Mouse (Mus musculus): ENCODE measurements around the gene Itga5. TPM values are rescaled to one million over a fixed set of nuclear protein-coding genes. Genes with fewer than 3 reads are reported as not detected.

The Itga5 gene
- total RNA-seq, 4 experiments from 2014 or later: 5.7 to 7.2 (median 5.9) TPM

GRCm38 (mm10) chr15:103340786-103341185, 25.8 kb downstream of the Itga5 start:
- DNase-seq (ENCODE audit: low spot score in 2 of 2): no peak

- DNase-seq (ENCODE audit: low spot score in 2 of 2): peak in 1 of 2 experiments; percentile 79
Measured at GRCm38 (mm10) chr15:103339961-103340337, 26.6 kb downstream of the Itga5 start, which contains the start of gene Zfp385a. Gene Zfp385a (minus strand): TSS chr15:103340093.

DNA sequence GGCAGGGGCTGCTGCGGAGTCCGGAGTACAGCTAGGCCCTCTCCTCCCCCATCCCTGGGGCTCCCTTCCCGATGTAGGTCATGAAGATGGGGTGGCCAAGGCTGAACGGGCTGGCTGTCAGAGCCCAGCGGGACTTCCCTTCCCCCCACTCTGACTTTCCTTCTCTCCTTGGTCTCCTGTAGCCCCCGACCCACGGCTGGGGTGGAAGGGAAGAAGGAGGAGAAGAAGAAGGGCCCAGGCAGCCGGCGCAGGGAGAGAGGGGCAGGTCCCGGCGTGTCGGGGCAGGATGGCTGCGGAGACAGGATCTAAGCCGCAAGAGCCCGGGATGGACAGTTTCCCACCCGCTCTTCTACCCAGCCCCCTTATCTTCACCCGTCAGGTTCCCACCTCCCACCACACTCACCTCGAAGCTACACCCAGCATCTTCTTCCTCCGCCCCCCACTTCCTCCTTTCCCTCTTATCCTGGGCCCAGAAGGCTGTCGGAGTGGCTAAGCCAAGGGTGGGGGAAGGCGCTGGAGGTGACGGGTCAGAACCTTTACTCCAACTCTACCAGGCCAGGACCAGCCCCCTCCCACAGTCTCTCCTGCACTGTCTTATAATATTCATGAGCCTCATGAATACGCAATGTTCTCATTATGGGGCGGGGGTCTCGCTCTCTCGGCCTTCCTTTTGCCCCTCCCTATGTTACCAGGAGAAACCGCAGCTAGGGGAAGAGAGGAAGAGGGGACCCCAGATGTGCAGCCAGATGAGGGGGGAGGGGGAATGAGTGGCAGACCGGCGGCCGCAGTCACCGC, 27.2 kb downstream of the Itga5 start:
- no peak for DNase-seq (ENCODE audit: low spot score in 2 of 2)

DNA sequence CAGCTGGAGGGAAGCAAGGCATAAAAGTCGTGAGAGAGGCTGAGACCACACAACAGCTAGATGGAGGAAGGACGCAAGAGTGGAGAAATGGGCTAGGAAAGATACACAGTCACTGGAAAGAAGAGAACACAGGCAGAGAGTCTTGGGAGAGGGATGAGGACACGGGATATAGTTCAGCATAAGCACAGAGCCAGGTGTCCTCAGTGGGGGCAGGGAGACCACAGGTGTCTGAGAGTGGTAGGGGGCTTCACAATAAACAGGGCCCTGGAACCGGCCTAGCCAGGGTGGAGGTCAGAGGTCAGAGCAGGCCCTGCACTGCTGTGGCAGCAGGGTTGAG, 27.8 kb downstream of the Itga5 start:
- DNase-seq (ENCODE audit: low spot score in 2 of 2): no peak

- no peak for DNase-seq (ENCODE audit: low spot score in 2 of 2)
Measured at GRCm38 (mm10) chr15:103336996-103337667, 29.4 kb downstream of the Itga5 start.

DNA sequence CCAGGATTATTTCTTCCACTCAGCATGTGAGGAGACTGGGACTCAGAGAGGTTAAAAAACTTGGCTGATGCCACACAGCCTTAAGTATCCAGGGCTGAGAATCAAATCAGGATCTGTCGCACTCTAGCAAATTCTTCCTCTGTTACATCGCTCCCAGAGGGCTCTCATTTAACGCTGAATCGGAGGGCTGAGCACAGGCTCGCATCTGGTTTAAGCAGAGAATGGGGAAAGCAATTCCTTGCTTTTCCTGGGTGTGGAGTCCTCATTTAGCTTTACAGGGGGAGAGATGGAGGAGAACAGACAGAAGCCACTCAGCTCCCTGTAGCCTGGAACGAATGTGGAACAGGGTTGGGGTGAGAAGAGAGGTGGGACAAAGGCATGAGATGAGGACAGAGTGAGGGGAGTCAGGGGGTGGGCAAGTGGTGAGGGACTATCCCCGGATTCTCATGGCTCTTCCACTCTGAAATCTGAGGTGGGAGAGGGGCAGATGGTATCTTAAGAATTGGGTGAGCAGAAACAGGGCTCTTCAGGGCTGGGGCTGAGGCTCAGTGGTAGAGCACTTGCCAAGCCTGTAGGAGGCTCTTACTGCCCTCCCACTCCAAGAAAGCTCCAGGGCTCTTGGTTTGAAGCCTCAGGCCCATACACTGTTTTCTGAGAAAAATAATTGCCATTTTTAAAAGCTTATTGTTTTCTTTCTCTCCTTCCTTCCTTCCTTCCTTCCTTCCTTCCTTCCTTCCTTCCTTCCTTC, 30.9 kb downstream of the Itga5 start:
- no peak for DNase-seq (ENCODE audit: low spot score in 2 of 2)

DNA sequence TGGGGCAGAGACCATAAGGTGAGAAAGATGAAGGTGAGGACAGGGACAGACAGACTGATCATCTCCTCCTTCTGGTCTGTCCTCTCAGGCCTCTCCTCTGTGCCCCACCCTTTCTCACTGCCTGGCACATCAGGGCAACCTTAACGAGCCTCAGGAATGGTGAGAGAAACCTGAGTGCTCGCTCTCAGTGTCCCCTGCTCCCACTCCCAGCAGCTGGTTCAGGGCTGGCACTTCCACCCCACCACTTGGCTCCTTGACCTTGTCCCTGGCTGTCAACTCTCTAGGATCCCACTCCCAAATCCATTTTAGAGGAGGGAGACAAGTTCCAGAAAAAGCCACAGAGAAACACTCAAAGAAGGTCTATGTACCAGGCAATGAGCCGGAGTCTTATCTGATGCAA, 31.5 kb downstream of the Itga5 start:
- no peak for DNase-seq (ENCODE audit: low spot score in 2 of 2)

DNA sequence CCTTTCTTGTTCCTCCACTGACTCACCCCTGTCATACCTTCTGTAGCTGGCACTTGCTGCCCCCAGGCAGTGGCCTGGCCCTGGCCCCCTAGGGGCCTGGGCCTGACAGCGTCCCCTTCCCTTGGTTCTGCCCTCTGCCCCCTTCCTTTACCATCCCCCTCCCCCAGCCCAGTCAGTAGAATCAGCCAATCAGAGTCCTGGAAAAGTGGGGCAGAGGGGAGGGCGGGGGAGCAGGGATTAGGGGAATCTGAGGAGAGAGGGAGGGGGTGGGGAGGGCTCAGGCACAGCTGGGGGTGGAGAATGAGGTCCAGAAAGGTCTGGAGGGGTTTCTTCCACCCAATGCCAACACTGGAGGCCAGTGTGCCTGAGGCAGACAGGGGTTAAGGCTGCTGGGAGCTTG, 32.4 kb downstream of the Itga5 start:
- DNase-seq (ENCODE audit: low spot score in 2 of 2): no peak

DNA sequence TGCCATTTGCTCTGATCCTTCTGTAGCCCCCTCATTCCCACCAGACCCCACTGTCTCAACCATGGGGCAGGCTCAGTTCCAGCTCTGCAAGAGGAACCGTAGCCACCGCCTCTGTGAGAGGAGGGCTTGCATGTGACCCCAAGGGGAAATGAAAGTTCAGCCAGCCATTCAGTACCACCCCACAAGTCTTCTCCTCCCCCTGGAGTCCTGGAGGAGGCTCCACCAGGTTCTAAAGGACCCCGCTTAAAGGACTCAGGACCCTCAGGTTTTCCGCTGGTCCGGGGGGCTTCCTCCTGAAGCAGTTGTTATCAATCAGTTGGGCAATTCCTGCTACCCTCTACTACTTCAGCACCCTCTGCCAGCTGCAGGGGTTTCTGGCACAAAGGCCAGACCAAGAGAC, 32.8 kb downstream of the Itga5 start:
- no peak for DNase-seq (ENCODE audit: low spot score in 2 of 2)

DNA sequence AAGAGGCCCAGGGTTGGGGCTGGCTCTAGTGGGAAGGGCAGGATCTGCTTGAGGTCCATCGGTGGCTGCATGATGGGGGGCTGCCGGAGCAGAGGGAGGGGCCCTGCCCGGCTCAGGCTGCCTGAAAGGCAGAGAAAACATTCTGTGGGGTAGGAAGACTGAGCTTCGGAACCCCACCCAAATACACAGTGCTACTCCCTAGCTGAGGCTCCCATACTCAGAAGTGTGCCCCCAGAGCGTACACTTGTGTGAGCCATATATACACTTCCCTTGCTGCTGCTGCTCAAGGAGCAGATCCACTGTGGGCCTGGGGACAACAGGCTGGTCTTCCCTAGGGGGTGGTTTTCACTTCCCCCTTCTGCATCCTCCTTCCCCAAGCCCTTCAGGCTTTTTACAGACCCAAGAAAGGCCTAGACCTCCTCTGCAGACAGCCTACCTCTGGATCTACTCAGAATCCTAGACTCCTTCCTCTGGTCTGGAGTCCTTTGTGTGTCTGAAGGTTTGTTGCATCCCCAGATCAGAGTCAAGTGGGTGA, 33.4 kb downstream of the Itga5 start:
- no peak for DNase-seq (ENCODE audit: low spot score in 2 of 2)

GRCm38 (mm10) chr15:103323455-103324247, 42.9 kb downstream of the Itga5 start:
- DNase-seq (ENCODE audit: low spot score in 2 of 2): no peak

GRCm38 (mm10) chr15:103323070-103323454, 43.5 kb downstream of the Itga5 start:
- no peak for DNase-seq (ENCODE audit: low spot score in 2 of 2)

- no peak for DNase-seq (ENCODE audit: low spot score in 2 of 2)
Measured at GRCm38 (mm10) chr15:103322396-103322795, 44.2 kb downstream of the Itga5 start.

DNA sequence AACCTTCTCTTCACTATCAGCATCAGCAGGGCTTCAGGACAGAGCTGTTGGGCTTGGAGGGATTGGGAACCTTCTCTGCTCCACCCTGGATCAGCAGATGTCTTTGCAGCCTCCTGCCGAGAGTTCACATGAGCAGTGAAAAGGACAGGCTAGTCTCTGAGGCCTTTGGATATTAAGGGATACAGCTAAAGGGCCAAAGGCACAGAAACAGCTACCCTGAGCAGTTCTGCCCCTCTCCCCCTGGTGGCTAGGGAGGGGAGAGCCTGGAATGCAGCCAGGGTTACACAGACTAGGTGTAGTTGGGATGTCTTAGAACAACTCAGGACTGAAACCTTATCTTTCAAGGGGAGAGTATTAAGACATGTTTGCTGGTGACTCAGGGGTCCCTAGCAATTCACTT, 45.5 kb downstream of the Itga5 start:
- DNase-seq (ENCODE audit: low spot score in 2 of 2): no peak

- no peak for DNase-seq (ENCODE audit: low spot score in 2 of 2)
Measured at GRCm38 (mm10) chr15:103318201-103318816, 48.3 kb downstream of the Itga5 start.

DNA sequence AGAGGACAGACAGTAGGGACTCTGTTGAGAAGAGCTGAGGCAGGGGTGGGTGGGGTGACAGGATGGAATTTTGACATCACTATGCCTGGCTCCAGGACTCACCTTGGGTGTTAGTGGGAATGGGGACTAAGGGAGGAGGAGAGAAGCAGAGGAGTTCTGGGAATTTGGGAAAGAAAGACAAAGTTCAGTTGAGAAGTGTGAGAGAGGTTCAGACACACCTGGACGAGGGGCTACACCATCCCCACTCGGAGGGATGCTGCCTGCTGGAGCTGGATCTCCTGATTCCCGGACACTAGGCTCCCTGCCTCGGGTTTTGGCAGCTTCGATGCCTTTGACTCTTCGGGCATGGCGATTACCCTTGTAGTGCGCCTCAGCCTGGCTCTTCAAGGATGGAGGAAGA, 48.8 kb downstream of the Itga5 start:
- DNase-seq (ENCODE audit: low spot score in 2 of 2): no peak

DNA sequence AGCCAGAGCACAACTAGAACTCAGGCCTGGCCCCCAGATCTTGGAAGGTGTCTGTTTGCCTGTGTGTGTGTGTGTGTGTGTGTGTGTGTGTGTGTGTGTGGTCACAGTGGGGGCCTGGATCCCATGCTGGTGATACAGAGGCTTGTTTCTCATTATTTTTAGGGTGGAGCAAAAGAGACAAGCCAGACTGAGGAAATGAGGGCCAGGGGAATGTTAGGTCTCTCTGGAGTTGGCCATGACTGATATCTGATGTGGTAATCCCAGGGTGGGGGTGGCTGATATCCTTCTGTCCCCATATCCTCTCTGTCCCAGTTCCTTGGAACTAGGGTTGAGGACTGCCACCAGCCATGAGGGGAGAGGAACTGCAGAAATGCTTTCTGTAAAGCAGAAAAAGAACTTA, 49.4 kb downstream of the Itga5 start:
- DNase-seq (ENCODE audit: low spot score in 2 of 2): no peak

GRCm38 (mm10) chr15:103315979-103316776, 50.4 kb downstream of the Itga5 start:
- no peak for DNase-seq (ENCODE audit: low spot score in 2 of 2)

DNA sequence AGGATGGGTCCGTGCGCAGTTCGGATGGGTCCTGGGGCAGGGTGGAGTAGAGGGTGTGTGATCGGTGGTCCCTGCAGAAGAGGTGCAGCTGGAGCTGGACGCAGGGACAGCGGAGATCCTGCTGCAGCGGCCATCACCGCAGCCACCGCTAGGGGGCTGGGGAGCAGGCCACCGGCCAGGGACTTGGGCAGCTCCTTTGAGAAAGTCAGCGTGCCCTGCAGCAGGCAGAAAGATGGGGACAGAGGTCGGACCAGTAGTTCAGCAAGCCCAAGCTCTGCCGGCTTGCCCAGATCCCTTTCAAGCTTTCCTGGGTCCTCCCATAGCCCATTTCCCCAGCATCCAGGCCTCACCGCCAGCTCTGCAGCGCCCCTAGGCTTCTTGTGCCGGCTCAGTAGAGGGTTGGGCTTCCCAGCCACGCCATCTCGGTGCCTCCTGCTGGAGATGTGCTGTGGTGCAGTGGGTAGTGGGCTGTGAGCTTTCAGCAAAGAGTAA, 51.5 kb downstream of the Itga5 start:
- peak in 1 of 2 experiments; percentile 40 for DNase-seq (ENCODE audit: low spot score in 2 of 2)

GRCm38 (mm10) chr15:103314181-103314580, 52.4 kb downstream of the Itga5 start:
- peak in 1 of 2 experiments; percentile 13 for DNase-seq (ENCODE audit: low spot score in 2 of 2)

Data from left cerebral cortex, adult 8-10 months (tissue).